Mouse (Mus musculus) forebrain, embryonic 11.5 days (tissue): ENCODE data around the gene Il27. TPM values are rescaled to one million over a fixed set of nuclear protein-coding genes. Genes with fewer than 3 reads are reported as not detected.

ENCODE experiments used
- ATAC-seq: fragments of 200-750 bp; cut with Nextera tagmentation; replicated peaks from 2 replicates; pipeline ENCODE4 v1.8.0; 2017; ENCODE audit warnings: moderate TSS enrichment; ENCODE audit not compliant: low FRiP score
- DNase-seq: peaks from one replicate; pipeline ENCODE4 v3.0.0-alpha.2; 2017; ENCODE audit warnings: low spot score
- H3K27ac ChIP-seq: fragments of 300-500 bp; sonication (generic); 2 replicates; pipeline ENCODE4 v1.5.1; 2014; ENCODE audit warnings: low read depth, low read length
- H3K27me3 ChIP-seq: fragments of 300-500 bp; sonication (generic); 2 replicates; pipeline ENCODE4 v1.6.1; 2014; ENCODE audit warnings: mild to moderate bottlenecking, low read length, mixed read lengths; ENCODE audit not compliant: control insufficient read depth, insufficient read depth
- H3K36me3 ChIP-seq: fragments of 300-500 bp; sonication (generic); 2 replicates; pipeline ENCODE4 v1.6.1; 2014; ENCODE audit warnings: mild to moderate bottlenecking, low read length, moderate library complexity, mixed read lengths; ENCODE audit not compliant: control insufficient read depth, insufficient read depth
- H3K4me1 ChIP-seq: fragments of 300-500 bp; sonication (generic); replicated peaks from 2 replicates; pipeline ENCODE4 v1.6.1; 2014; ENCODE audit warnings: low read length, mixed read lengths; ENCODE audit not compliant: control insufficient read depth, insufficient read depth
- H3K4me2 ChIP-seq: fragments of 300-500 bp; sonication (generic); 2 replicates; pipeline ENCODE4 v1.6.1; 2014; ENCODE audit warnings: low read depth, mild to moderate bottlenecking, low read length, moderate library complexity, mixed read lengths; ENCODE audit not compliant: severe bottlenecking
- H3K4me3 ChIP-seq: fragments of 300-500 bp; sonication (generic); 2 replicates; pipeline ENCODE4 v1.5.1; 2014; ENCODE audit warnings: low read depth, low read length
- H3K9ac ChIP-seq: fragments of 300-500 bp; sonication (generic); 2 replicates; pipeline ENCODE4 v1.6.1; 2014; ENCODE audit warnings: low read length
- H3K9me3 ChIP-seq: fragments of 300-500 bp; sonication (generic); 2 replicates; pipeline ENCODE4 v1.6.1; 2016; ENCODE audit warnings: low read length, mixed read lengths; ENCODE audit not compliant: control insufficient read depth
- WGBS: fragments of 180-500 bp; shearing (Covaris S2); extraction: QIAGEN DNeasy Blood & Tissue Kit; methylation state at CpG from one replicate; pipeline ENCODE4 v1.1.7; 2014; 5-methylcytosine and 5-hydroxymethylcytosine counted together
- polyA plus RNA-seq: library from polyadenylated mRNA; unstranded; fragments of >200 nt; fragmentation: Nextera tagmentation; extraction: Ambion mirVana; gene quantifications from 2 replicates; pipeline ENCODE4 v1.2.1, GENCODE M21; 2014

Il27 gene
- polyA plus RNA-seq, 1 experiment from 2014 or later: not detected

- no peak overlapping the region for H3K27ac ChIP-seq
- no peak for ATAC-seq
- no peaks in the 10 kb centered on the region for H3K9me3 ChIP-seq
- H3K9ac ChIP-seq: no peak overlapping the region
- 44% methylated on average over 3 of the region's 3 CpGs for WGBS
- DNase-seq: no peak
- no peaks in the 10 kb centered on the region for H3K27me3 ChIP-seq
- H3K4me1 ChIP-seq: no peaks in the 10 kb centered on the region
- no peaks in the 10 kb centered on the region for H3K36me3 ChIP-seq
- H3K4me3 ChIP-seq: no peak overlapping the region
- H3K4me2 ChIP-seq: no peak overlapping the region
Measured at GRCm38 (mm10) chr7:126629915-126630314, 35.2 kb upstream of the Il27 start.

- Histone ChIP-seq H3K27ac (no peak overlapping the region), H3K36me3 (no peaks in the 10 kb centered on the region), H3K4me2 (no peak overlapping the region), H3K4me3 (no peak overlapping the region), H3K9me3 (no peaks in the 10 kb centered on the region), H3K27me3 (no peaks in the 10 kb centered on the region), H3K9ac (no peak overlapping the region), H3K4me1 (no peaks in the 10 kb centered on the region)
- no peak for ATAC-seq
- DNase-seq: no peak
- 82% methylated on average over 6 of the region's 6 CpGs for WGBS
Measured at GRCm38 (mm10) chr7:126628111-126628510, 33.4 kb upstream of the Il27 start.

GRCm38 (mm10) chr7:126625807-126626600, 31.3 kb upstream of the Il27 start:
- Histone ChIP-seq H3K27me3 (no peaks in the 10 kb centered on the region), H3K4me1 (no peaks in the 10 kb centered on the region), H3K9me3 (no peaks in the 10 kb centered on the region), H3K9ac (no peak overlapping the region), H3K4me2 (no peak overlapping the region), H3K36me3 (no peaks in the 10 kb centered on the region), H3K27ac (no peak overlapping the region), H3K4me3 (no peak overlapping the region)
- ATAC-seq (no peak), DNase-seq (no peak)
- 88% methylated on average over 3 of the region's 3 CpGs for WGBS

GRCm38 (mm10) chr7:126625369-126625768, 30.6 kb upstream of the Il27 start:
- H3K27me3 ChIP-seq: no peaks in the 10 kb centered on the region
- H3K9me3 ChIP-seq: no peaks in the 10 kb centered on the region
- no peaks in the 10 kb centered on the region for H3K4me1 ChIP-seq
- no peak overlapping the region for H3K27ac ChIP-seq
- no peak for DNase-seq
- H3K4me3 ChIP-seq: no peak overlapping the region
- WGBS: 67% methylated on average over 6 of the region's 6 CpGs
- no peaks in the 10 kb centered on the region for H3K36me3 ChIP-seq
- no peak overlapping the region for H3K4me2 ChIP-seq
- ATAC-seq: no peak
- H3K9ac ChIP-seq: no peak overlapping the region

GRCm38 (mm10) chr7:126624774-126625173, 30.0 kb upstream of the Il27 start:
- DNase-seq (no peak), ATAC-seq (no peak)
- no peaks in the 10 kb centered on the region for H3K9me3 ChIP-seq
- no peak overlapping the region for H3K4me2 ChIP-seq
- no peaks in the 10 kb centered on the region for H3K36me3 ChIP-seq
- no peaks in the 10 kb centered on the region for H3K27me3 ChIP-seq
- H3K4me1 ChIP-seq: no peaks in the 10 kb centered on the region
- H3K9ac ChIP-seq: no peak overlapping the region
- no peak overlapping the region for H3K27ac ChIP-seq
- H3K4me3 ChIP-seq: no peak overlapping the region
- 74% methylated on average over 16 of the region's 16 CpGs for WGBS

GRCm38 (mm10) chr7:126623381-126623780, 28.6 kb upstream of the Il27 start:
- H3K27me3 ChIP-seq: no peaks in the 10 kb centered on the region

GRCm38 (mm10) chr7:126621452-126622359, 27.0 kb upstream of the Il27 start:
- 86% methylated on average over 9 of the region's 9 CpGs for WGBS
- Histone ChIP-seq H3K4me2 (no peak overlapping the region), H3K9me3 (no peaks in the 10 kb centered on the region), H3K9ac (no peak overlapping the region), H3K27me3 (no peaks in the 10 kb centered on the region), H3K4me3 (no peak overlapping the region), H3K4me1 (no peaks in the 10 kb centered on the region), H3K36me3 (no peaks in the 10 kb centered on the region), H3K27ac (no peak overlapping the region; the same call in 1 of the 2 replicates)
- DNase-seq (no peak), ATAC-seq (no peak)

More at GRCm38 (mm10) chr7:126623381-126623780, 28.6 kb upstream of the Il27 start:
- Histone ChIP-seq H3K4me2 (no peak overlapping the region), H3K4me3 (no peak overlapping the region), H3K9me3 (no peaks in the 10 kb centered on the region), H3K27ac (no peak overlapping the region), H3K9ac (no peak overlapping the region), H3K4me1 (no peaks in the 10 kb centered on the region), H3K36me3 (no peaks in the 10 kb centered on the region)
- ATAC-seq: no peak
- WGBS: 85% methylated on average over 1 of the region's 1 CpGs
- DNase-seq: no peak

GRCm38 (mm10) chr7:126619559-126620275, 25.0 kb upstream of the Il27 start:
- Histone ChIP-seq H3K36me3 (no peaks in the 10 kb centered on the region), H3K4me2 (no peak overlapping the region), H3K27me3 (no peaks in the 10 kb centered on the region), H3K4me3 (no peak overlapping the region), H3K27ac (no peak overlapping the region), H3K9ac (no peak overlapping the region), H3K4me1 (no peaks in the 10 kb centered on the region), H3K9me3 (no peaks in the 10 kb centered on the region)
- WGBS: 81% methylated on average over 10 of the region's 10 CpGs
- no peak for DNase-seq
- no peak for ATAC-seq
